11 mouse cellular contexts compared by ENCODE assay signal in genomic region chr14:24262915-24263314, GRCm38 (mm10). TPM values are rescaled to one million over a fixed set of nuclear protein-coding genes. Genes with fewer than 3 reads are reported as not detected.
DNase-seq lines count a peak whose midpoint lies in the region; ATAC-seq lines count a peak whose summit lies in the region.
"Had no signal": no experiment of that assay in that cellular context is flagged by ENCODE, and none has a peak within 500 bp of the region (broad histone marks: within the 10 kb centered on the region; RNA-seq: fewer than 3 reads in every experiment).

No protein-coding gene starts in this region.

- H3K27ac ChIP-seq in hindbrain, embryonic 13.5 days: peak overlapping the region; percentile 78
- 0 out of 2 replicates have a peak overlapping the region, but pooled peaks have one; percentile 13 for H3K27ac ChIP-seq in midbrain, embryonic 10.5 days (replicated peaks)
- H3K27ac ChIP-seq: heart, embryonic 13.5 days; liver, embryonic 14.5 days had no signal

- peak; percentile 37 for DNase-seq in brain, adult 2 months (ENCODE audit: low read depth, low spot score)
- peak; percentile 90 for DNase-seq in embryo, embryonic 11 days
- DNase-seq in midbrain, embryonic 10.5 days (ENCODE audit: low spot score): peak; percentile 29
- DNase-seq in heart, adult 8-10 months (ENCODE audit: low spot score): no peak
- DNase-seq in B cell, adult 2 months: no peak
- DNase-seq in thymus, postnatal 14 days: no peak
- DNase-seq: cerebellum, adult 8-10 months had no signal

- H3K9ac ChIP-seq in hindbrain, embryonic 13.5 days: no peak overlapping the region
- H3K9ac ChIP-seq: heart, embryonic 13.5 days; liver, embryonic 14.5 days had no signal

- H3K4me1 ChIP-seq in hindbrain, embryonic 13.5 days (replicated peaks): peaks cover 29% of the 10 kb centered on the region
- peaks cover 21% of the 10 kb centered on the region for H3K4me1 ChIP-seq in midbrain, embryonic 10.5 days

- 0 out of 2 replicates have a peak overlapping the region, but pooled peaks have one; percentile 3 for H3K4me2 ChIP-seq in hindbrain, embryonic 13.5 days
- H3K4me2 ChIP-seq: heart, embryonic 13.5 days had no signal

- peak; percentile 92 for ATAC-seq in hindbrain, embryonic 13.5 days (ENCODE audit: low FRiP score)
- no peak for ATAC-seq in inflammation-experienced regulatory T-cells, adult 6 months

- H3K4me3 ChIP-seq in hindbrain, embryonic 13.5 days: no peak overlapping the region
- H3K4me3 ChIP-seq in midbrain, embryonic 10.5 days: no peak overlapping the region
- H3K4me3 ChIP-seq: heart, embryonic 13.5 days had no signal

- H3K9me3 ChIP-seq in hindbrain, embryonic 13.5 days: no peaks in the 10 kb centered on the region
- H3K9me3 ChIP-seq in midbrain, embryonic 10.5 days (replicated peaks): no peaks in the 10 kb centered on the region
- H3K9me3 ChIP-seq: heart, embryonic 13.5 days had no signal

- H3K27me3 ChIP-seq in hindbrain, embryonic 13.5 days: no peaks in the 10 kb centered on the region
- H3K27me3 ChIP-seq in midbrain, embryonic 10.5 days (ENCODE audit: low read depth, poor library complexity, severe bottlenecking): no peaks in the 10 kb centered on the region
- H3K27me3 ChIP-seq: heart, embryonic 13.5 days had no signal

- WGBS in hindbrain, embryonic 13.5 days: 38% methylated on average over 2 of the region's 2 CpGs
- WGBS in midbrain, embryonic 10.5 days: 65% methylated on average over 2 of the region's 2 CpGs

- no peaks in the 10 kb centered on the region for H3K36me3 ChIP-seq in hindbrain, embryonic 13.5 days
- H3K36me3 ChIP-seq in midbrain, embryonic 10.5 days: no peaks in the 10 kb centered on the region
- H3K36me3 ChIP-seq: heart, embryonic 13.5 days had no signal

RNA-seq across cellular contexts. Expression of gene Dlg5, which starts 17.2 kb away (rescaled TPM):
- polyA plus RNA-seq in hindbrain, embryonic 13.5 days (2015; fragmentation: Nextera tagmentation; extraction: Ambion mirVana): 18.7 and 20.5 TPM in 2 replicates
- 11.3 and 11.7 TPM in 2 replicates for polyA plus RNA-seq in midbrain, embryonic 10.5 days (2016; fragmentation: Nextera tagmentation; extraction: Ambion mirVana)
- total RNA-seq in heart, adult 8-10 months (2022): 10 to 100 TPM in 2 of 4 experiments, 1 to 10 TPM in 2; 9.0 to 12.7 (median 9.8) TPM
- under 1 TPM in 2 of 3 experiments, not detected in 1; 0.62 TPM for polyA plus RNA-seq in inflammation-experienced regulatory T-cells, adult 6 months (2017; shearing (Covaris generic))

RNA-seq across cellular contexts. Expression of gene E330034G19Rik, which starts 30.1 kb away (rescaled TPM):
- polyA plus RNA-seq in hindbrain, embryonic 13.5 days (2015; fragmentation: Nextera tagmentation; extraction: Ambion mirVana): 0.12 and 0.23 TPM in 2 replicates
- not detected in 2 replicates for polyA plus RNA-seq in midbrain, embryonic 10.5 days (2016; fragmentation: Nextera tagmentation; extraction: Ambion mirVana)
- not detected for total RNA-seq in heart, adult 8-10 months (2022)
- polyA plus RNA-seq in inflammation-experienced regulatory T-cells, adult 6 months (2017; shearing (Covaris generic)): not detected
- polyA plus RNA-seq: heart, embryonic 13.5 days; liver, embryonic 14.5 days had no signal

Comparison
In these comparisons a context has a peak if more than half of its experiments do, and no peak if none do; other contexts are left out.
1. DNase-seq: peak in brain, adult 2 months (single experiment), embryo, embryonic 11 days (single experiment) and midbrain, embryonic 10.5 days (single experiment); none in heart, adult 8-10 months (single experiment), B cell, adult 2 months (0 of 2) and thymus, postnatal 14 days (single experiment).